In the genomic region with DNA sequence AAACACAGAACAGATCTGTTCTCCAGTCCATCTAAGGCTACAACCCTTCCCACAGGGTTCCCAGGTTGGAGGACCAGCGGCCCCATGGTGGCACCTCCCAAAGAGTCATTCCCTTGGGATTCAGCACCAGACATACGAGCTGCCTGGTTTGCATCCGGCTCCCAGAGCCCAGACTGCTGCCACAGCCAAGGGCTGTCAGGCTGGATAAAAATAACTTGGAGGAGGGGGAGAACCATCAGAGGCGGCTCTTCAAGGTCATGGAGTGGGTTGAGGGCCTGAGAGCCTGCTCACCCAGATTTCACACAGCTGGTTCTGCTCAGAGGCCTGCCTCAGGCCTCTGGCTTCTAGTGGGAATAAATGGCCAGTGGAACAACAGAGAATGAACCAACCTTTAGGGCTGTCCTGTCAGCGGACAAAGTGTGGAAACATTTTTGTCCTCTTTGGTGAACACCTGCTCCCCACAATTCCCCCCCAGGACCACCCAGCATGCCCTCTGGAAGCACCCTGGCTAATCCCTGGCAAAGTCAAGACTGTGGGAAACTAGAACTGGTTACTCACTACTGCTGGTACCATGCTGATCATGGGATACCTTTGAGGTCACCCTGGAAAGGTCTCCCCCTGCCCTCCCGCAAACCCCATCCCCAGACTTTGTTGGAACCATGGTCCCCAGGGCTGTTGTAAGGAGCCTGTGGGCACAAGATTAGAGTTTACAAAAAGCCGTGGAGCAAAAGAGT, we compare ENCODE assay signal across 12 mouse cellular contexts. TPM values are rescaled to one million over a fixed set of nuclear protein-coding genes. Genes with fewer than 3 reads are reported as not detected.
DNase-seq lines count a peak whose midpoint lies in the region; ATAC-seq and TF ChIP-seq lines count a peak whose summit lies in the region.
"Had no signal": no experiment of that assay in that cellular context is flagged by ENCODE, and none has a peak within 500 bp of the region (broad histone marks: within the 10 kb centered on the region; RNA-seq: fewer than 3 reads in every experiment).

No protein-coding gene starts in this region.

- DNase-seq in MN1 (ENCODE audit: low spot score): peak; percentile 13
- peak; percentile 90 for DNase-seq in heart, postnatal 0 days (ENCODE audit: low spot score)
- DNase-seq in limb, embryonic 10.5 days (ENCODE audit: low spot score): no peak
- no peak for DNase-seq in forebrain, postnatal 0 days
- no peak for DNase-seq in cerebellum, postnatal 4 days (ENCODE audit: low spot score in 2 of 2)
- DNase-seq: thymus, postnatal 36 days had no signal

- H3K4me1 ChIP-seq in brown adipose tissue, adult 24 weeks (ENCODE audit: control insufficient read depth, insufficient read depth, insufficient read length, low read length): peaks cover 11% of the 10 kb centered on the region; the same call in 1 of the 2 replicates
- peaks cover 31% of the 10 kb centered on the region for H3K4me1 ChIP-seq in heart, postnatal 0 days (ENCODE audit: control insufficient read depth, insufficient read depth)
- H3K4me1 ChIP-seq in limb, embryonic 10.5 days: peaks cover 19% of the 10 kb centered on the region
- H3K4me1 ChIP-seq in forebrain, postnatal 0 days (ENCODE audit: insufficient read depth): no peaks in the 10 kb centered on the region

- H3K27me3 ChIP-seq in heart, postnatal 0 days (ENCODE audit: control insufficient read depth, insufficient read depth, low read length): no peaks in the 10 kb centered on the region
- H3K27me3 ChIP-seq in limb, embryonic 10.5 days (ENCODE audit: low read depth, poor library complexity, severe bottlenecking): no peaks in the 10 kb centered on the region; the same call in 1 of the 2 replicates
- no peaks in the 10 kb centered on the region for H3K27me3 ChIP-seq in forebrain, postnatal 0 days (ENCODE audit: insufficient read depth, low read length)

- TF ChIP-seq CTCF in heart, postnatal 0 days (IDR thresholded peaks at IDR 0.05; ENCODE audit: low read depth): no peak
- TF ChIP-seq CTCF in forebrain, postnatal 0 days (IDR thresholded peaks at IDR 0.05; ENCODE audit: low read depth): no peak

- ATAC-seq in heart, postnatal 0 days (ENCODE audit: insufficient read depth, low read depth): peak; percentile 90
- ATAC-seq in forebrain, postnatal 0 days: no peak
- no peak for ATAC-seq in megakaryocyte-erythroid progenitor cell, adult 5-6 weeks (replicated peaks; ENCODE audit: low FRiP score, low TSS enrichment, poor library complexity, severe bottlenecking)
- ATAC-seq in erythroid progenitor cell, adult 5-6 weeks (replicated peaks; ENCODE audit: low FRiP score, poor library complexity, severe bottlenecking): no peak

- WGBS in heart, postnatal 0 days: 31% methylated on average over 7 of the region's 7 CpGs
- WGBS in limb, embryonic 10.5 days: 64% methylated on average over 7 of the region's 7 CpGs
- 77% methylated on average over 7 of the region's 7 CpGs for WGBS in forebrain, postnatal 0 days

- 0 out of 2 replicates have a peak overlapping the region, but pooled peaks have one; percentile 27 for H3K9ac ChIP-seq in heart, postnatal 0 days (replicated peaks; ENCODE audit: low read depth, low read length)
- H3K9ac ChIP-seq in forebrain, postnatal 0 days: no peak overlapping the region

- H3K4me3 ChIP-seq in brown adipose tissue, adult 24 weeks (ENCODE audit: insufficient read depth, low read depth, low read length): no peak overlapping the region
- H3K4me3 ChIP-seq in heart, postnatal 0 days (ENCODE audit: low read depth, low read length): no peak overlapping the region
- H3K4me3 ChIP-seq in limb, embryonic 10.5 days: no peak overlapping the region
- no peak overlapping the region for H3K4me3 ChIP-seq in forebrain, postnatal 0 days (ENCODE audit: low read depth, low read length)
- H3K4me3 ChIP-seq: erythroblast, embryonic 14.5 days had no signal

- H3K36me3 ChIP-seq in heart, postnatal 0 days (replicated peaks; ENCODE audit: control insufficient read depth, insufficient read depth, low read length): no peaks in the 10 kb centered on the region
- H3K36me3 ChIP-seq in limb, embryonic 10.5 days: no peaks in the 10 kb centered on the region
- H3K36me3 ChIP-seq in forebrain, postnatal 0 days (ENCODE audit: insufficient read depth): no peaks in the 10 kb centered on the region

- peak overlapping the region; percentile 98 for H3K27ac ChIP-seq in brown adipose tissue, adult 24 weeks (replicated peaks; ENCODE audit: low read depth, low read length)
- peak overlapping the region; percentile 92 for H3K27ac ChIP-seq in heart, postnatal 0 days (ENCODE audit: low read depth)
- 0 out of 2 replicates have a peak overlapping the region, but pooled peaks have one; percentile 10 for H3K27ac ChIP-seq in limb, embryonic 10.5 days
- H3K27ac ChIP-seq in forebrain, postnatal 0 days (ENCODE audit: low read depth, low read length): no peak overlapping the region

- no peak overlapping the region for H3K4me2 ChIP-seq in heart, postnatal 0 days (ENCODE audit: low read depth, low read length)
- no peak overlapping the region for H3K4me2 ChIP-seq in forebrain, postnatal 0 days (ENCODE audit: low read depth)

- no peaks in the 10 kb centered on the region for H3K9me3 ChIP-seq in heart, postnatal 0 days (replicated peaks; ENCODE audit: control insufficient read depth, low read length)
- no peaks in the 10 kb centered on the region for H3K9me3 ChIP-seq in limb, embryonic 10.5 days (replicated peaks)
- no peaks in the 10 kb centered on the region for H3K9me3 ChIP-seq in forebrain, postnatal 0 days (ENCODE audit: low read length)

- no peak for TF ChIP-seq EP300 in heart, postnatal 0 days (IDR thresholded peaks at IDR 0.05; ENCODE audit: low read depth)

RNA-seq across cellular contexts. Expression of a gene that starts 14.0 kb away (rescaled TPM):
- 8.3 and 8.9 TPM in 2 replicates for polyA plus RNA-seq in brown adipose tissue, adult 24 weeks (2012; ENCODE audit: insufficient read depth, insufficient read length, missing spikeins)
- total RNA-seq in heart, postnatal 0 days (2014; rRNA removed; ENCODE audit: low replicate concordance): 9.0 and 12.3 TPM in 2 replicates
- polyA plus RNA-seq in heart, postnatal 0 days (2015; fragmentation: Nextera tagmentation; extraction: Ambion mirVana): 8.9 and 9.0 TPM in 2 replicates
- 1.8 and 2.2 TPM in 2 replicates for polyA plus RNA-seq in limb, embryonic 10.5 days (2016; fragmentation: Nextera tagmentation; extraction: Ambion mirVana)
- 3.6 and 6.3 TPM in 2 replicates for total RNA-seq in forebrain, postnatal 0 days (2014; rRNA removed)
- polyA plus RNA-seq in forebrain, postnatal 0 days (2015; fragmentation: Nextera tagmentation; extraction: Ambion mirVana): 4.2 and 4.6 TPM in 2 replicates
- total RNA-seq in megakaryocyte-erythroid progenitor cell, adult 5-6 weeks (2014; fragmentation: Nextera tagmentation): 0.27 and 1.3 TPM in 2 replicates
- total RNA-seq in megakaryocyte-erythroid progenitor cell, adult 5-6 weeks (2017): not detected in 2 replicates
- total RNA-seq in erythroid progenitor cell, adult 5-6 weeks (2015; ENCODE audit: low replicate concordance): 0.72 TPM in 1 of 2 replicates, not detected in the other
- 0.13 TPM in 1 of 2 replicates, not detected in the other for total RNA-seq in erythroid progenitor cell, adult 5-6 weeks (2017; ENCODE audit: low replicate concordance)
- total RNA-seq: MEL had no signal
- polyA plus RNA-seq: erythroblast, embryonic 14.5 days had no signal

RNA-seq across cellular contexts. Expression of a gene that starts 14.8 kb away (rescaled TPM):
- 45.5 and 52.1 TPM in 2 replicates for polyA plus RNA-seq in brown adipose tissue, adult 24 weeks (2012; ENCODE audit: insufficient read depth, insufficient read length, missing spikeins)
- total RNA-seq in heart, postnatal 0 days (2014; rRNA removed; ENCODE audit: low replicate concordance): 350 and 355 TPM in 2 replicates
- polyA plus RNA-seq in heart, postnatal 0 days (2015; fragmentation: Nextera tagmentation; extraction: Ambion mirVana): 54.6 and 55.3 TPM in 2 replicates
- polyA plus RNA-seq in limb, embryonic 10.5 days (2016; fragmentation: Nextera tagmentation; extraction: Ambion mirVana): 54.1 and 64.4 TPM in 2 replicates
- total RNA-seq in forebrain, postnatal 0 days (2014; rRNA removed): 83.7 and 92.6 TPM in 2 replicates
- polyA plus RNA-seq in forebrain, postnatal 0 days (2015; fragmentation: Nextera tagmentation; extraction: Ambion mirVana): 24.8 and 28.2 TPM in 2 replicates
- 364 and 416 TPM in 2 replicates for total RNA-seq in megakaryocyte-erythroid progenitor cell, adult 5-6 weeks (2014; fragmentation: Nextera tagmentation)
- 201 and 257 TPM in 2 replicates for total RNA-seq in megakaryocyte-erythroid progenitor cell, adult 5-6 weeks (2017)
- 390 and 415 TPM in 2 replicates for total RNA-seq in erythroid progenitor cell, adult 5-6 weeks (2015; ENCODE audit: low replicate concordance)
- 408 and 429 TPM in 2 replicates for total RNA-seq in erythroid progenitor cell, adult 5-6 weeks (2017; ENCODE audit: low replicate concordance)

RNA-seq across cellular contexts. Expression of a gene that starts 46.0 kb away (rescaled TPM):
- not detected in 2 replicates for polyA plus RNA-seq in brown adipose tissue, adult 24 weeks (2012; ENCODE audit: insufficient read depth, insufficient read length, missing spikeins)
- 3.4 and 14.6 TPM in 2 replicates for total RNA-seq in heart, postnatal 0 days (2014; rRNA removed; ENCODE audit: low replicate concordance)
- polyA plus RNA-seq in heart, postnatal 0 days (2015; fragmentation: Nextera tagmentation; extraction: Ambion mirVana): 1.7 and 2.4 TPM in 2 replicates
- not detected in 2 replicates for polyA plus RNA-seq in limb, embryonic 10.5 days (2016; fragmentation: Nextera tagmentation; extraction: Ambion mirVana)
- 2.4 and 3.4 TPM in 2 replicates for total RNA-seq in forebrain, postnatal 0 days (2014; rRNA removed)
- 0.26 and 0.33 TPM in 2 replicates for polyA plus RNA-seq in forebrain, postnatal 0 days (2015; fragmentation: Nextera tagmentation; extraction: Ambion mirVana)
- total RNA-seq in megakaryocyte-erythroid progenitor cell, adult 5-6 weeks (2014; fragmentation: Nextera tagmentation): not detected in 2 replicates
- total RNA-seq in megakaryocyte-erythroid progenitor cell, adult 5-6 weeks (2017): not detected in 2 replicates
- not detected in 2 replicates for total RNA-seq in erythroid progenitor cell, adult 5-6 weeks (2015; ENCODE audit: low replicate concordance)
- total RNA-seq in erythroid progenitor cell, adult 5-6 weeks (2017; ENCODE audit: low replicate concordance): not detected in 2 replicates
- total RNA-seq: MEL had no signal
- polyA plus RNA-seq: erythroblast, embryonic 14.5 days; liver, embryonic 16.5 days had no signal

Comparison
In these comparisons a context has a peak if more than half of its experiments do, and no peak if none do; other contexts are left out.
1. DNase-seq: peak in MN1 (single experiment) and heart, postnatal 0 days (single experiment); none in limb, embryonic 10.5 days (single experiment), forebrain, postnatal 0 days (single experiment) and cerebellum, postnatal 4 days (0 of 2).